Mouse (Mus musculus) neural tube, embryonic 12.5 days (tissue): ENCODE measurements at regions not wholly inside any gene's neighbourhood (a gene's known extent, or its start where the extent isn't known, plus 50 kb on each side); places are given as distances from the start of the nearest gene placed in this dataset.

Experiments
- ATAC-seq: fragments of 200-750 bp; cut with Nextera tagmentation; 2 replicates; pipeline ENCODE4 v1.8.0; 2017; ENCODE audit warnings: low read depth, mild to moderate bottlenecking, moderate TSS enrichment, moderate library complexity; ENCODE audit not compliant: low FRiP score
- H3K27ac ChIP-seq: fragments of 300-500 bp; sonication (generic); 2 replicates; pipeline ENCODE4 v1.5.1; 2016
- H3K27me3 ChIP-seq: fragments of 300-500 bp; sonication (generic); replicated peaks from 2 replicates; pipeline ENCODE4 v1.6.1; 2016; ENCODE audit warnings: mild to moderate bottlenecking
- H3K36me3 ChIP-seq: fragments of 300-500 bp; sonication (generic); 2 replicates; pipeline ENCODE4 v1.6.1; 2016; ENCODE audit warnings: mild to moderate bottlenecking
- H3K4me1 ChIP-seq: fragments of 300-500 bp; sonication (generic); 2 replicates; pipeline ENCODE4 v1.6.1; 2016
- H3K4me2 ChIP-seq: fragments of 300-500 bp; sonication (generic); replicated peaks from 2 replicates; pipeline ENCODE4 v1.6.1; 2016; ENCODE audit warnings: mild to moderate bottlenecking
- H3K4me3 ChIP-seq: fragments of 300-500 bp; sonication (generic); 2 replicates; pipeline ENCODE4 v1.5.1; 2016
- H3K9ac ChIP-seq: fragments of 300-500 bp; sonication (generic); 2 replicates; pipeline ENCODE4 v1.6.1; 2016; ENCODE audit warnings: mild to moderate bottlenecking
- H3K9me3 ChIP-seq: fragments of 300-500 bp; sonication (generic); 2 replicates; pipeline ENCODE4 v1.6.1; 2016; ENCODE audit warnings: mild to moderate bottlenecking
- WGBS: fragments of 180-500 bp; shearing (Covaris S2); methylation state at CpG from one replicate; pipeline ENCODE4 v1.1.7; 2016; 5-methylcytosine and 5-hydroxymethylcytosine counted together

- Histone ChIP-seq H3K9ac (no peak overlapping the region), H3K27me3 (no peaks in the 10 kb centered on the region), H3K36me3 (no peaks in the 10 kb centered on the region), H3K4me3 (no peak overlapping the region), H3K4me2 (no peak overlapping the region), H3K4me1 (no peaks in the 10 kb centered on the region), H3K27ac (no peak overlapping the region), H3K9me3 (no peaks in the 10 kb centered on the region)
- WGBS, result 89% methylated on average over 3 of the region's 3 CpGs
- ATAC-seq, result no peak
Observed at GRCm38 (mm10) chr5:53385513-53386148, 80.3 kb upstream of the Rbpj start.

GRCm38 (mm10) chr5:53393571-53393970 is 72.4 kb upstream of the Rbpj start:
- no peaks in the 10 kb centered on the region for H3K36me3 ChIP-seq
- H3K9me3 ChIP-seq, result no peaks in the 10 kb centered on the region
- ATAC-seq, result no peak
- no peak overlapping the region for H3K4me2 ChIP-seq
- no peaks in the 10 kb centered on the region for H3K4me1 ChIP-seq
- WGBS, result 90% methylated on average over 2 of the region's 2 CpGs
- no peak overlapping the region for H3K9ac ChIP-seq
- no peaks in the 10 kb centered on the region for H3K27me3 ChIP-seq
- no peak overlapping the region for H3K27ac ChIP-seq
- no peak overlapping the region for H3K4me3 ChIP-seq

- no peaks in the 10 kb centered on the region for H3K36me3 ChIP-seq
- no peaks in the 10 kb centered on the region for H3K4me1 ChIP-seq
- no peak overlapping the region for H3K4me2 ChIP-seq
- WGBS, result 85% methylated on average over 3 of the region's 3 CpGs
- H3K27me3 ChIP-seq, result no peaks in the 10 kb centered on the region
- H3K9ac ChIP-seq, result no peak overlapping the region
- no peak overlapping the region for H3K27ac ChIP-seq
- H3K4me3 ChIP-seq, result no peak overlapping the region
- H3K9me3 ChIP-seq, result no peaks in the 10 kb centered on the region
- ATAC-seq, result no peak
Observed at GRCm38 (mm10) chr5:53394560-53394959, 71.4 kb upstream of the Rbpj start.

GRCm38 (mm10) chr5:53398428-53399058 is 67.4 kb upstream of the Rbpj start:
- Histone ChIP-seq H3K4me2 (no peak overlapping the region), H3K4me1 (no peaks in the 10 kb centered on the region), H3K9me3 (no peaks in the 10 kb centered on the region), H3K36me3 (no peaks in the 10 kb centered on the region), H3K9ac (no peak overlapping the region), H3K27me3 (no peaks in the 10 kb centered on the region), H3K27ac (no peak overlapping the region), H3K4me3 (no peak overlapping the region)
- 92% methylated on average over 8 of the region's 8 CpGs for WGBS
- no peak for ATAC-seq

- ATAC-seq, result no peak
- Histone ChIP-seq H3K4me3 (no peak overlapping the region), H3K4me2 (no peak overlapping the region), H3K27ac (no peak overlapping the region), H3K4me1 (no peaks in the 10 kb centered on the region), H3K9me3 (no peaks in the 10 kb centered on the region), H3K27me3 (no peaks in the 10 kb centered on the region), H3K9ac (no peak overlapping the region), H3K36me3 (no peaks in the 10 kb centered on the region)
- 84% methylated on average over 4 of the region's 4 CpGs for WGBS
Observed at GRCm38 (mm10) chr5:53401093-53401492, 64.9 kb upstream of the Rbpj start.

GRCm38 (mm10) chr5:53402022-53402421 is 63.9 kb upstream of the Rbpj start:
- Histone ChIP-seq H3K9ac (no peak overlapping the region), H3K4me3 (no peak overlapping the region), H3K27me3 (no peaks in the 10 kb centered on the region), H3K4me2 (no peak overlapping the region), H3K9me3 (no peaks in the 10 kb centered on the region), H3K27ac (no peak overlapping the region), H3K4me1 (no peaks in the 10 kb centered on the region), H3K36me3 (no peaks in the 10 kb centered on the region)
- ATAC-seq, result no peak
- 88% methylated on average over 4 of the region's 4 CpGs for WGBS

- Histone ChIP-seq H3K9ac (no peak overlapping the region), H3K4me3 (no peak overlapping the region), H3K9me3 (no peaks in the 10 kb centered on the region), H3K4me2 (no peak overlapping the region), H3K4me1 (no peaks in the 10 kb centered on the region), H3K27me3 (no peaks in the 10 kb centered on the region), H3K36me3 (no peaks in the 10 kb centered on the region), H3K27ac (no peak overlapping the region)
- 86% methylated on average over 9 of the region's 9 CpGs for WGBS
- ATAC-seq, result no peak
Observed at GRCm38 (mm10) chr5:53402619-53403151, 63.3 kb upstream of the Rbpj start.

GRCm38 (mm10) chr5:53405929-53406328 is 60.0 kb upstream of the Rbpj start:
- Histone ChIP-seq H3K4me2 (no peak overlapping the region), H3K9ac (no peak overlapping the region), H3K4me1 (no peaks in the 10 kb centered on the region), H3K4me3 (no peak overlapping the region), H3K36me3 (no peaks in the 10 kb centered on the region), H3K27ac (no peak overlapping the region), H3K9me3 (no peaks in the 10 kb centered on the region), H3K27me3 (no peaks in the 10 kb centered on the region)
- WGBS, result 87% methylated on average over 5 of the region's 5 CpGs
- ATAC-seq, result no peak

GRCm38 (mm10) chr5:53407646-53408045 is 58.3 kb upstream of the Rbpj start:
- WGBS, result 81% methylated on average over 2 of the region's 2 CpGs
- no peaks in the 10 kb centered on the region for H3K9me3 ChIP-seq
- H3K4me3 ChIP-seq, result no peak overlapping the region
- no peaks in the 10 kb centered on the region for H3K27me3 ChIP-seq
- no peaks in the 10 kb centered on the region for H3K4me1 ChIP-seq
- no peaks in the 10 kb centered on the region for H3K36me3 ChIP-seq
- no peak overlapping the region for H3K9ac ChIP-seq
- no peak overlapping the region for H3K4me2 ChIP-seq
- ATAC-seq, result no peak
- H3K27ac ChIP-seq, result no peak overlapping the region

GRCm38 (mm10) chr5:53408235-53408634 is 57.7 kb upstream of the Rbpj start:
- H3K27me3 ChIP-seq, result no peaks in the 10 kb centered on the region
- no peak overlapping the region for H3K4me2 ChIP-seq
- no peak for ATAC-seq
- no peak overlapping the region for H3K27ac ChIP-seq
- no peaks in the 10 kb centered on the region for H3K36me3 ChIP-seq
- H3K9ac ChIP-seq, result no peak overlapping the region
- no peaks in the 10 kb centered on the region for H3K9me3 ChIP-seq
- 90% methylated on average over 2 of the region's 2 CpGs for WGBS
- H3K4me1 ChIP-seq, result no peaks in the 10 kb centered on the region
- H3K4me3 ChIP-seq, result no peak overlapping the region

- H3K27ac ChIP-seq, result no peak overlapping the region
- H3K4me3 ChIP-seq, result no peak overlapping the region
- no peaks in the 10 kb centered on the region for H3K27me3 ChIP-seq
- H3K9me3 ChIP-seq, result no peaks in the 10 kb centered on the region
- H3K4me1 ChIP-seq, result no peaks in the 10 kb centered on the region
- ATAC-seq, result no peak
- no peak overlapping the region for H3K4me2 ChIP-seq
- H3K36me3 ChIP-seq, result no peaks in the 10 kb centered on the region
- 82% methylated on average over 3 of the region's 3 CpGs for WGBS
- no peak overlapping the region for H3K9ac ChIP-seq
Observed at GRCm38 (mm10) chr5:53409740-53410139, 56.2 kb upstream of the Rbpj start.

- WGBS, result 79% methylated on average over 7 of the region's 7 CpGs
- H3K9ac ChIP-seq, result no peak overlapping the region
- H3K27me3 ChIP-seq, result no peaks in the 10 kb centered on the region
Observed at GRCm38 (mm10) chr5:53412391-53413075, 53.4 kb upstream of the Rbpj start.

More at GRCm38 (mm10) chr5:53412391-53413075, 53.4 kb upstream of the Rbpj start:
- H3K4me1 ChIP-seq, result no peaks in the 10 kb centered on the region
- no peak overlapping the region for H3K27ac ChIP-seq
- H3K9me3 ChIP-seq, result no peaks in the 10 kb centered on the region
- H3K4me3 ChIP-seq, result no peak overlapping the region
- no peaks in the 10 kb centered on the region for H3K36me3 ChIP-seq
- no peak for ATAC-seq
- H3K4me2 ChIP-seq, result no peak overlapping the region
